Mouse (Mus musculus) kidney, postnatal 14 days (tissue): ENCODE data around the gene Nutf2-ps1.
A peak's percentile ranks its signal among the peaks of the same experiment; 100 is the strongest.
"Not testable (repeated sequence)": the region's sequence is repeated elsewhere in the genome, so short reads cannot be mapped to it uniquely, and the experiment has no call there.

Source experiments
- DNase-seq: peaks from one replicate; pipeline ENCODE4 v3.0.0; 2022; ENCODE audit warnings: mixed read lengths

The Nutf2-ps1 gene

DNA sequence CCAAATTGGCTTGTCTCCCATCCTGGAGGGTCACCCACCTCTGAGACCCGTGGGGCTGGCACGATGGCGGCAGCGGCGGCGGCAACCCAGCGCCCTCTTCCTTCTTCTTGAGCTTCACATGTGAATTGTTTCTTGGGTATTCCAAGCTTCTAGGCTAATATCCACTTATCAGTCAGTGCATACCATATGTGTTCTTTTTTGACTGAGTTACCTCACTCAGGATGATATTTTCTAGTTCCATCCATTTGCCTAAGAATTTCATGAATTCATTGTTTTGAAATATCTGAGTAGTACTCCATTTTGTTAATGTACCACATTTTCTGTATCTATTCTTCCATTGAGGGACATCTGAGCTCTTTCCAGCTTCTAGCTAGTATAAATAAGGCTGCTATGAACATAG, at the start of gene Nutf2-ps1:
TSS of gene Nutf2-ps1 (minus strand) at position 101 of the 400 bp plus-strand sequence.
- DNase-seq = not testable (repeated sequence)

- no peak for DNase-seq
Observed at GRCm38 (mm10) chr19:53638041-53638440, 49.2 kb upstream of the Nutf2-ps1 start.

GRCm38 (mm10) chr19:53621681-53622080, 32.8 kb upstream of the Nutf2-ps1 start:
- no peak for DNase-seq

- no peak for DNase-seq
Observed at GRCm38 (mm10) chr19:53608921-53609320, 20.1 kb upstream of the Nutf2-ps1 start.

DNA sequence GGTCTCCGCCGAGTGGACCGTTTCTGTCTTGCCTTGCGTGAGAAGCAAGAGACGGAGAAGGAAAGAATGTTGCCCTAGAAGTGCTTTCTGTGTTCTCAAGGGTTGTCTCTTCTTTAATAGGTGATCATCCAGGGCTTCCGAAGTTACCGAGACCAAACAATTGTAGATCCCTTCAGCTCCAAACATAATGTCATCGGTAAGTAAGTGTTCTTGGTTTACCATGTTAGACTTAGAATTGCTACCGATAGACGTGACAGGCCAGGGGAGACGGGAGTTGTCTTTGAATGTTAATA, 12.4 kb upstream of the Nutf2-ps1 start:
- no peak for DNase-seq

DNA sequence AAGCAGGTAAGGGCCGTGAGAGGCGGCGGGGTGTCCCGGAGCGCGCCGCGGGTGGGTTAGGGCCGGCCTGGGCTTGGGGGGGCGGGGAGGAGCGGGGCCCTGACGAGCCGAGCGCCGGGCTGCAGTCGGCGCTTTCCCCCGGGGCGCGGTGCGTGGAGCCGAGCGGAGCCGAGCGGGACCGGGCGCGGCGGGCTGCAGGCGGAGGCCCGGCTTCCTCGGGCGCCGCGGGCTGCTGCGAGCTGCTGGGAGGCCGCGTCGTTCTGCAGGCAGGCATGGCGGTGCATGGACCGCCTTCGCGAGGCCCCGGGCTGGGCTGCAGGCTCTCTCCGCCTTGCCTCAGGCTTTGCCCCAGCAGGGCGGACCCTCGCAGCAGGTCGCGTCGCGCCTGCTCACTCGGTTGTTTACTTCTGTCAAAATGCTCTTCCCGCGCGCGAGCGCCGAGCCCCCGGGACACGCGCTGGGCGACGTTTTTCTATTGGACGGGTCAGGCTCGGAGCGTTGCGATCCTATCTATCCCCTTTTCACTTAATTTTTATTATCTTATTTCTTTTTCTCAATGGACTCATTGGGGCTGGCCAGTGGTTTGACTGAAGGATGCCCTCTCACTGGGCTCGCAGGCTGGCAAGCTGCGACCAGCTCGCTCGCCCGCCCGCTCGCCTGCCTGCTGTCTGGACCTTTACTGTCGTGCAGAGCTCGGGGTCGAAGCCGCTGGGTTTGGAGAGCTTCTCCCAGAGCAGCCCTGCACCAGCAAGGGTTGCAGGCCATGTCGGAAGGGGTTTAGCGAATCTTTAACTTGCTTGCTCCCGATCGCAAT, 11.9 kb upstream of the Nutf2-ps1 start:
- peak; percentile 76 for DNase-seq

DNA sequence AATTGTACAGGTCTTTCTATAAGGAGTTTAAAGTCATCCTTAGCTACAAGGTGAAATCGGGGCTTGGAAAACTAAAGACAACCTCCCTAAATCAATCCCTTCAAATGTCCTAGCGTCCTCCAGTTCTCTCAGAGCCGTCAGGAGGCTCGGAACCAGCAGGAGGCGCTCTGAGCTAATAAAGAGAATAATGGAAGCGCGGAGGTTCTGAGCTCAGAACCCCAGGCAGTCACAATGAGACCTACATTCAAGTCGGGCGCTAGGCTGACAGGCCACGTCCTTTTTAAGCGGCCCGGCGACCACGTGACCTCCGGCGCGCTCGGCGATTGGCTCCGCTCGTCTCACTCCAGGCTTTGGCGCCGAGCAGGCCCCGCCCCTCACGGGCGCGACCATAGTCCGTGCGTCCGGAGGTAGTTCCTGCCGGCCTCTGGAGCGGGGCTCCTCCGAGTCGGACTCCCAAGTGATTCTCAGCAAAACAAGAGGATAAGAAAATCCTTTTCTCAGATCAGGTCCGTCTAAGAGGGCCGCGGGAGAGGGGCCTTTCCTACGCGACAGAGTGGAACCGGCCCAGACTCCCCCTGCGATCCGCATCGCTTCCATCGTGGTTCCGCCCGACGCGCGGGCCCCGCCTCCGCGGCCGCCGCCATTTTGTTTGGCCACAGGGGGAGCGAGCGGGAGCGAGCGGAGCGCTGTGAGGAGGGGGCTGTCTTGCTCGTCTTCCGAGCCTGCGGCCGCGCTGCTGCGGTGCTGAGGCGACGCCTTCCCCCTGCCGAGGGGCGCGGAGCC, 11.1 kb upstream of the Nutf2-ps1 start, which contains the start of gene Smc3:
TSS of gene Smc3 (plus strand) at position 642 of the 783 bp plus-strand sequence.
- peak; percentile 100 for DNase-seq

DNA sequence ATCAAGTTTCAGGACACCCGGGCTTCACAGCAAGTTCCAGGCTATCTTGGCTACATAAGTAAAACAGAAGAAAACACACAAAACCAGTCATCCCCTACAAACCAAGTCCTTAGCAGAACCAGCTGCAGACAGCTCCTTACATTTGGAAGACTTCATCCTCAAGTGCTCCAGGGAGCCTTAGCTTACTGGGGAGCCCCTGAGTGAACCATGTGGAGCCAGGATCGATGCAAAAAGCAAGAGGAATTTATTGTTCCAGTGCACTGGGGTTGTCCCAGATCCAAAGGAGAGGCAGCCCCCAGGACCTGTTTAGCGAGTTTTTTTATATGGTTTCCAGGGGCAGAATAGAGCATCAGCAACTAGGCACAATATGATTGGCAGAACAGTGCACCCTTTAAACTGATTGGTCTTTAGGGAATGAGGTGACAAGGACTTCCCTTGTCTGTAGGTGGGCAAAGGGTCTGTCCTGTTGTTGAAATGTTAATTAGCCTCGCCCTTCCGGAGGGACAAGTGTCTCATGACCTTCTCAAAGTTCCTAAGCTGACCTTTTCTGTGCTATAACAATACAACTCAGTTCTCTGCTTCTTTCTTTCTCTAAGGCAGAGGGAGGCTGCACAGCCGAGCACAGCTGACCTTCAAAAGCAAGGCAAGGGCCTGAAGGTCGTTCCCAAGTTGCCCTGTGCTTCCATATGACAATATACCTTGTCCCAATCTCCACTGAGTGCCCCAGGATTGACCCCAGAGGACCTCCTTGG, 8.0 kb upstream of the Nutf2-ps1 start:
- no peak for DNase-seq

DNA sequence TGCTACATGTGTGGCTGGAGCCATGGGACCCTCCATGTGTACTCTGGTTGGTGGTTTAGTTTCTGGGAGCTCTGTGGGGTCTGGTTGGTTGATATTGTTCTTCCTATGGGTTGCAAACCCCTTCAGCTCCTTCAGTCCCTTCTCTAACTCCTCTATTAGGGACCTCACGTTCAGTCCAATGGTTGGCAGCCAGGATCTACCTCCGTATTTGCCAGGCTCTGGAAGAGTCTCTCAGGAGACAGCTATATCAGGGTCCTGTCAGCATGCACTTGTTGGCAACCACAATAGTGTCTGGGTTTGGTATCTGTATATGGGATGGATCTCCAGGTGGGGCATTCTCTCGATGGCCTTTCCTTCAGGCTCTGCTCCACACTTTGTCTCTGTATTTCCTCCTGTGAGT, 1.2 kb downstream of the Nutf2-ps1 start:
- DNase-seq = not testable (repeated sequence)

- DNase-seq = not testable (repeated sequence)
Observed at GRCm38 (mm10) chr19:53580271-53580670, 8.6 kb downstream of the Nutf2-ps1 start.

DNA sequence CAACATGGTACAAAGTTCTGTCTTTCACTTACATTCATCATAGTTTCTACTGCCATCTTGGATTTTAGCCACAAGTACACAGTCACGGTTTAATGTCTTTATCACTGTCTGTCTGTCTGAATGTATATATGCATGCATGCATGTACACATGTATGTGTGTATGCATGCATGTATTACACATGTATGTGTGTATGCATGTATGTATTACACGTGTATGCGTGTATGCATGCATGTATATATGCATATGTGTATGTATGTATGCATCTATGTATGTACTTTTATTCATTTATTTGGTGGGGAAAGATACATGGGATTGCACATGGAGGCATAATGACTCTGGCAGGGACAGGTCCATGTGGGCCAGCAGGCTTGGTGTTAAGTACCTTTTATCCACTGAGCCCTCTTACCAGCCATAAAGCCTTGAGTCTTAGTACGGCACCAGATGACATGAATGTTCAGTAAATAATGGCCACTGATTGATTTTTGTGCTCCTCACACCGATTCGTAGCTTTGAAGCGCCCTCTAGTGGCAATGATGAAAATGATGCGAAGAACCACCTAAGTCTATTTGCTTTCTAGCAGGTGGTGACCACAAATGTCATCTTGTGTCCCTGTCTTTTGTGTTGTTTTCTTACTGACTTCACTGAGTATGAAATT, 10.1 kb downstream of the Nutf2-ps1 start:
- DNase-seq = peak; percentile 74

- DNase-seq = peak; percentile 68
Observed at GRCm38 (mm10) chr19:53577025-53577800, 11.7 kb downstream of the Nutf2-ps1 start.

DNA sequence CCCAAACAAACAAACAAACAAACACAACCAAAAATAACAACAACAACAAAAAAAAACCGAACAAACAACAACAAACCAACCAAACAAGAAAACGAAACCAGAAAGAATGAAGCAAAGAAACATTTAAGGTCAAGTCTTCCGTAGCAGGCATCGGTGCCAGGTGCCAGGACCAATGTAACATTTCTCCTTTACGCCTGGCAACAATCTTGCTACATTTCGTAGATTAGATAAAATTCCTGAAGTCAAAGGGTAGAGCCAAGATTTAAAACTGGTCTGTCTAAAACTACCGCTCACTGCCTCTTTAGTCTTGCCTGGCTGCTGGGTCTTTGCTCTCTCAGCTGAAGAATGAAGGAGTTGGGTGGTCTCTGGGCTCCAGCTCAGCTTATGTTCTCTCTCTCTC, 12.8 kb downstream of the Nutf2-ps1 start:
- DNase-seq = no peak

GRCm38 (mm10) chr19:53575296-53576010, 13.4 kb downstream of the Nutf2-ps1 start:
- DNase-seq = no peak

- DNase-seq = no peak
Observed at GRCm38 (mm10) chr19:53574546-53574945, 14.3 kb downstream of the Nutf2-ps1 start.

- no peak for DNase-seq
Observed at GRCm38 (mm10) chr19:53574131-53574530, 14.7 kb downstream of the Nutf2-ps1 start.

DNA sequence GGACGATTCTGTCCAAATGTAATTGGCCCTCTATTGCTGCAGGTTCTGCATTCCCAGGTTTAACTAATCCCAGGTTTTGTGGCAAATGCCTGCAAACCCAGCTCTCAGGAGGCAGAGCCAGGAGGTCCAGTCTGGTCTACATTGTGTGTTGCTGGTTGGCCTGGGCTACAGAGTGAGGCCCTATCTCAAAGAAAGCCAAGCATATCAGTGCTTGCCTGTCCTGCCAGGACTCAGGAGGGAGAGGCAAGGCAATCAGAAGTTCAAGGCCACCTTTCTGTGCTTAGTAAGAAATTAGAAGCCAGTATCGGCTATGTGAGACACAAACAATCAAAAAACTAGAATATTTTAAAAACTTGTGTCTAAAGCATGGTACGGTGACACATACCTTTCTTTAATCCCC, 15.7 kb downstream of the Nutf2-ps1 start:
- no peak for DNase-seq

- no peak for DNase-seq
Observed at GRCm38 (mm10) chr19:53572607-53573006, 16.3 kb downstream of the Nutf2-ps1 start.

DNA sequence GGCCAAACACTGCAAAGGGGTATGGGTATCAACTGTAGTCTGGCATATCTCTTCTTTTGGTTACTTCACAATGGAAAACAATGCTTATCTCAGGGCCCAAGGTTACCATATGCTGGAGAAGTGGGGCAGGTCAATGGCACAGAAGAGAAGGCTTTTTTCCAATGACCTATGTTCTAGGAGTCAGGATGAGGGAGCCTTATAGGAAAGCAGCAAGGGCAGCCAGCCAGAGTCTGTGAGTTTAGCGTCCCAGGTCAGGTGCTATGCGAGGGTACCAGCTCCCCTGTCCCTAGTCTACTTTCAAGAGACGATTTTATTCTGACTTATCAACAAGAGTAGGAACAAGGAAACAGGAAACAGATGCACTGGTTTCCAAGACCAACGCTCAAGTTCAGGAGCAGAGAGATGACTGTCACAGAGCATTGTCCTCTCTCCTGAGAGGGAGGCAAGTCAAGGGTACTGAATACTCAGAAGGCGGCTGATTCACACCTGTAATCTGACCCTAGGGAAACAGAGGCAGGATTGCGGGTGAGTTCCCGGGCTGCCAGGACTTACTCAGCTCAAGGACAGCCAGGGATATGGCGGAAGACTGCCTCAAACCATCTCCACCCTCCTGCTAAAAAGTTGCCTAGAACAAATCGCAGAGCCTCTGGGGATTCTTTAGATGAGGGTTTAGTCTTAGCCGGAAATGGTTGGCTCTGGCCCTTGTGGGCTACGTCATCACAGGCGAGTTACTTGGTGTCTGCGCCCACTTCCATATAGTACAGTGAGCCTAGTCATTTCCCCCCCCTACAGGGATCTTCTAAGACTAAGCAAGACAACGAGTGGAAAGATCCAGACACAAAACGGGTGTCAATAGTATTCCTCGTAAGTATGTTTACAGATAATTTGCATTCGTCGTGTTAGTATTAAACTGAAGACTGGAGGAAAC, 17.1 kb downstream of the Nutf2-ps1 start:
- DNase-seq = no peak

DNA sequence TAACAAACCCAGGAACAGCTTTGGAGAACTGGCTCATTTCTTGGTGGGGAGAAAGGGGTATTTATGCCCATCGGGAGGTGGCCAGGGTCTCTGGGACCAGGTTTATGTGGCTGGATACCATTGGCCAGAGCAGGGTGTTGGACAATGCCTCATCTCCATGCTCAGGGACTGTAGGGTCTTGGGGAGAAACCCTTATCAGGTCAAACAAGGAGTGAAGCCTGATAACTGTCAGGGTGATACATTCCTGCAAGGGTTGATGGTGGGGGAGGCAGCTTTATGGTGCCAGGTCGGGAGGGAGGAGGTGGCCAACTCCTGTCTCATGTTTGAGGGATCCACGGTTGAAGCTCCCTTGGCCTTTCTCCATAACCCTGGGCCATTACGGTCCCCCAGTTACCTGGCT, 17.8 kb downstream of the Nutf2-ps1 start:
- no peak for DNase-seq
